14 mouse cellular contexts compared by ENCODE assay signal in the genomic region with DNA sequence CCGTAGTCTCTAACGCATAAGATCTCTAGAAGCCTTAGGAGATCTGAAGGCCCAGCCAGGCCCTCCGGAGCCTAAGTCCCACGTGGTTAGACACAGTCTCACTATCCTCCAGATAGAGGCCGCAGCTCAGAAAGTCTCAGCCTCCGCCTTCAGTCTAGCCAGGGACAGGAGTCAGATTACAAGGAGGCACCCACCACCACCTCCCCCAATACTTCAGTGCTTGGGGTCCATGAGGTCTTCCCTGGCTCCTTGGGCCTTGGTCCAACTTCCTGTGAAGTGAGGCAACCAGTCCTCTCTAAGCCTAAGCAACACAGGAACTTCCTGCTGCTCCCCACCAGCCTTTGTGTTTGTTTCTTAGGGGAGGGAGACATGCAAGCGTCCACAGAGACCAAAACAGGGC. TPM values are rescaled to one million over a fixed set of nuclear protein-coding genes. Genes with fewer than 3 reads are reported as not detected.
DNase-seq lines count a peak whose midpoint lies in the region; ATAC-seq and TF ChIP-seq lines count a peak whose summit lies in the region.
"Had no signal": no experiment of that assay in that cellular context is flagged by ENCODE, and none has a peak within 500 bp of the region (broad histone marks: within the 10 kb centered on the region; RNA-seq: fewer than 3 reads in every experiment).

No protein-coding gene starts in this region.

- H3K27ac ChIP-seq in heart, postnatal 0 days (ENCODE audit: low read depth), result no peak overlapping the region
- no peak overlapping the region for H3K27ac ChIP-seq in lung, embryonic 16.5 days (ENCODE audit: low read length)
- no peak overlapping the region for H3K27ac ChIP-seq in limb, embryonic 13.5 days
- H3K27ac ChIP-seq: embryonic facial prominence, embryonic 13.5 days; hindbrain, embryonic 15.5 days; left cerebral cortex, adult 2 months; neural tube, embryonic 12.5 days had no signal

- peak; percentile 26 to 35 for DNase-seq in cerebellum, postnatal 14 days
- DNase-seq in cerebellum, adult 11 months, result no peak
- no peak for DNase-seq in heart, postnatal 0 days (ENCODE audit: low spot score)
- no peak for DNase-seq in heart, adult 8-10 months (ENCODE audit: low spot score)
- no peak for DNase-seq in lung, postnatal 14 days
- DNase-seq in left cerebral cortex, adult 18-20 months (ENCODE audit: low spot score in 2 of 2), result no peak

- TF ChIP-seq EP300 in heart, postnatal 0 days (IDR thresholded peaks at IDR 0.05; ENCODE audit: low read depth), result no peak

- H3K4me2 ChIP-seq in heart, postnatal 0 days (ENCODE audit: low read depth, low read length), result no peak overlapping the region
- no peak overlapping the region for H3K4me2 ChIP-seq in lung, embryonic 16.5 days (ENCODE audit: low read depth, low read length)
- H3K4me2 ChIP-seq in limb, embryonic 13.5 days (replicated peaks), result no peak overlapping the region
- H3K4me2 ChIP-seq: embryonic facial prominence, embryonic 13.5 days; hindbrain, embryonic 15.5 days; liver, embryonic 11.5 days; neural tube, embryonic 12.5 days had no signal

- no peak overlapping the region for H3K4me3 ChIP-seq in heart, postnatal 0 days (ENCODE audit: low read depth, low read length)
- H3K4me3 ChIP-seq in lung, embryonic 16.5 days (ENCODE audit: low read length), result no peak overlapping the region
- H3K4me3 ChIP-seq in limb, embryonic 13.5 days, result no peak overlapping the region
- H3K4me3 ChIP-seq: embryonic facial prominence, embryonic 13.5 days; hindbrain, embryonic 15.5 days; left cerebral cortex, adult 2 months; neural tube, embryonic 12.5 days had no signal

- WGBS in heart, postnatal 0 days, result 56% methylated on average over 7 of the region's 7 CpGs
- WGBS in lung, embryonic 16.5 days, result 34% methylated on average over 7 of the region's 7 CpGs
- WGBS in limb, embryonic 13.5 days, result 52% methylated on average over 7 of the region's 7 CpGs

- ATAC-seq in heart, postnatal 0 days (ENCODE audit: insufficient read depth, low read depth), result 0 out of 2 replicates have a peak, but pooled peaks have one; percentile 18
- peak; percentile 39 for ATAC-seq in lung, embryonic 16.5 days (ENCODE audit: low read depth)
- ATAC-seq in limb, embryonic 13.5 days (ENCODE audit: low FRiP score, low read depth), result 0 out of 2 replicates have a peak, but pooled peaks have one; percentile 14
- ATAC-seq: Patski had no signal

- TF ChIP-seq CTCF in heart, postnatal 0 days (IDR thresholded peaks at IDR 0.05; ENCODE audit: low read depth), result no peak

- H3K9me3 ChIP-seq in heart, postnatal 0 days (replicated peaks; ENCODE audit: control insufficient read depth, low read length), result no peaks in the 10 kb centered on the region
- H3K9me3 ChIP-seq in lung, embryonic 16.5 days (ENCODE audit: control insufficient read depth, low read length), result no peaks in the 10 kb centered on the region
- H3K9me3 ChIP-seq in limb, embryonic 13.5 days, result no peaks in the 10 kb centered on the region
- H3K9me3 ChIP-seq: embryonic facial prominence, embryonic 13.5 days; hindbrain, embryonic 15.5 days; neural tube, embryonic 12.5 days had no signal

- H3K4me1 ChIP-seq in heart, postnatal 0 days (ENCODE audit: control insufficient read depth, insufficient read depth), result no peaks in the 10 kb centered on the region
- no peaks in the 10 kb centered on the region; the same call in 1 of the 2 replicates for H3K4me1 ChIP-seq in lung, embryonic 16.5 days (replicated peaks; ENCODE audit: control insufficient read depth, insufficient read depth, low read length)
- peaks cover 16% of the 10 kb centered on the region for H3K4me1 ChIP-seq in limb, embryonic 13.5 days

- H3K27me3 ChIP-seq in heart, postnatal 0 days (ENCODE audit: control insufficient read depth, insufficient read depth, low read length), result peaks cover 3% of the 10 kb centered on the region; the same call in 1 of the 2 replicates
- no peaks in the 10 kb centered on the region for H3K27me3 ChIP-seq in lung, embryonic 16.5 days (ENCODE audit: control insufficient read depth, insufficient read depth, low read depth, low read length)
- H3K27me3 ChIP-seq in limb, embryonic 13.5 days, result peaks cover 3% of the 10 kb centered on the region

- H3K36me3 ChIP-seq in heart, postnatal 0 days (replicated peaks; ENCODE audit: control insufficient read depth, insufficient read depth, low read length), result no peaks in the 10 kb centered on the region
- H3K36me3 ChIP-seq in lung, embryonic 16.5 days (ENCODE audit: control insufficient read depth, insufficient read depth, low read length), result no peaks in the 10 kb centered on the region
- no peaks in the 10 kb centered on the region for H3K36me3 ChIP-seq in limb, embryonic 13.5 days
- H3K36me3 ChIP-seq: embryonic facial prominence, embryonic 13.5 days; hindbrain, embryonic 15.5 days; neural tube, embryonic 12.5 days had no signal

- no peak overlapping the region for H3K9ac ChIP-seq in heart, postnatal 0 days (replicated peaks; ENCODE audit: low read depth, low read length)
- no peak overlapping the region for H3K9ac ChIP-seq in lung, embryonic 16.5 days (ENCODE audit: low read length)
- H3K9ac ChIP-seq in limb, embryonic 13.5 days, result no peak overlapping the region
- H3K9ac ChIP-seq: embryonic facial prominence, embryonic 13.5 days; hindbrain, embryonic 15.5 days; neural tube, embryonic 12.5 days had no signal

RNA-seq across cellular contexts. Expression of a gene that starts 11.0 kb away (rescaled TPM):
- 0.15 TPM in 1 of 2 replicates, not detected in the other for total RNA-seq in heart, postnatal 0 days (2014; rRNA removed; ENCODE audit: low replicate concordance)
- 0.12 and 0.25 TPM in 2 replicates for polyA plus RNA-seq in heart, postnatal 0 days (2015; fragmentation: Nextera tagmentation; extraction: Ambion mirVana)
- total RNA-seq in heart, adult 8-10 months (2022), result under 1 TPM in 3 of 4 experiments, not detected in 1; 0.06 to 0.34 (median 0.11) TPM
- 0.19 and 0.21 TPM in 2 replicates for polyA plus RNA-seq in lung, embryonic 16.5 days (2015; fragmentation: Nextera tagmentation; extraction: Ambion mirVana)
- 0.27 and 0.32 TPM in 2 replicates for polyA plus RNA-seq in limb, embryonic 13.5 days (2015; fragmentation: Nextera tagmentation; extraction: Ambion mirVana)
- 1 to 10 TPM; 1.9 to 2.0 TPM for total RNA-seq in left cerebral cortex, adult 18-20 months (2021)
- polyA plus RNA-seq: Patski had no signal

RNA-seq across cellular contexts. Expression of a gene that starts 43.2 kb away (rescaled TPM):
- 0.34 TPM in 1 of 2 replicates, not detected in the other for total RNA-seq in heart, postnatal 0 days (2014; rRNA removed; ENCODE audit: low replicate concordance)
- 0.07 and 0.12 TPM in 2 replicates for polyA plus RNA-seq in heart, postnatal 0 days (2015; fragmentation: Nextera tagmentation; extraction: Ambion mirVana)
- under 1 TPM in 2 of 4 experiments, not detected in 2; 0.16 to 0.20 TPM for total RNA-seq in heart, adult 8-10 months (2022)
- 0.15 and 0.35 TPM in 2 replicates for polyA plus RNA-seq in lung, embryonic 16.5 days (2015; fragmentation: Nextera tagmentation; extraction: Ambion mirVana)
- 0.05 and 0.23 TPM in 2 replicates for polyA plus RNA-seq in limb, embryonic 13.5 days (2015; fragmentation: Nextera tagmentation; extraction: Ambion mirVana)
- total RNA-seq in left cerebral cortex, adult 18-20 months (2021), result under 1 TPM; 0.60 to 0.70 TPM
- polyA plus RNA-seq: Patski had no signal

Comparison
In these comparisons a context has a peak if more than half of its experiments do, and no peak if none do; other contexts are left out.
1. DNase-seq: peak in cerebellum, postnatal 14 days (2 of 2); none in cerebellum, adult 11 months (single experiment), heart, postnatal 0 days (single experiment), heart, adult 8-10 months (single experiment), lung, postnatal 14 days (single experiment) and left cerebral cortex, adult 18-20 months (0 of 2).
2. Peak in every context shown above with its lines, with median percentiles within 50 percentile points of each other: ATAC-seq.